Mouse (Mus musculus) embryonic facial prominence, embryonic 12.5 days (tissue): ENCODE results near the gene Haus7. TPM values are rescaled to one million over a fixed set of nuclear protein-coding genes. Genes with fewer than 3 reads are reported as not detected.
"Not testable (repeated sequence)": the region's sequence is repeated elsewhere in the genome, so short reads cannot be mapped to it uniquely, and the experiment has no call there.

Experiments used
- ATAC-seq: fragments of 200-750 bp; cut with Nextera tagmentation; 2 replicates; pipeline ENCODE4 v1.8.0; 2017; ENCODE audit not compliant: insufficient number of reproducible peaks, insufficient read depth, low FRiP score, low TSS enrichment
- H3K27ac ChIP-seq: fragments of 300-500 bp; sonication (generic); 2 replicates; pipeline ENCODE4 v1.5.1; 2016; ENCODE audit warnings: mild to moderate bottlenecking
- H3K27me3 ChIP-seq: fragments of 300-500 bp; sonication (generic); 2 replicates; pipeline ENCODE4 v1.6.1; 2016; ENCODE audit warnings: mild to moderate bottlenecking, moderate library complexity
- H3K36me3 ChIP-seq: fragments of 300-500 bp; sonication (generic); 2 replicates; pipeline ENCODE4 v1.6.1; 2016; ENCODE audit warnings: mild to moderate bottlenecking
- H3K4me1 ChIP-seq: fragments of 300-500 bp; sonication (generic); 2 replicates; pipeline ENCODE4 v1.6.1; 2016
- H3K4me2 ChIP-seq: fragments of 300-500 bp; sonication (generic); replicated peaks from 2 replicates; pipeline ENCODE4 v1.6.1; 2016; ENCODE audit warnings: mild to moderate bottlenecking, moderate library complexity
- H3K4me3 ChIP-seq: fragments of 300-500 bp; sonication (generic); 2 replicates; pipeline ENCODE4 v1.5.1; 2016; ENCODE audit warnings: mild to moderate bottlenecking
- H3K9ac ChIP-seq: fragments of 300-500 bp; sonication (generic); 2 replicates; pipeline ENCODE4 v1.6.1; 2016; ENCODE audit warnings: mild to moderate bottlenecking, moderate library complexity
- H3K9me3 ChIP-seq: fragments of 300-500 bp; sonication (generic); 2 replicates; pipeline ENCODE4 v1.6.1; 2016; ENCODE audit warnings: mild to moderate bottlenecking, moderate library complexity
- WGBS: fragments of 180-500 bp; shearing (Covaris S2); methylation state at CpG from one replicate; pipeline ENCODE4 v1.1.7; 2016; 5-methylcytosine and 5-hydroxymethylcytosine counted together
- polyA plus RNA-seq: library from polyadenylated mRNA; unstranded; fragments of >200 nt; fragmentation: Nextera tagmentation; extraction: Ambion mirVana; gene quantifications from 2 replicates; pipeline ENCODE4 v1.2.1, GENCODE M21; 2016

Haus7 gene
- 81.1 and 85.4 TPM in 2 replicates for polyA plus RNA-seq

- Histone ChIP-seq H3K9ac (peak within 1 kb of the TSS; percentile 50), H3K4me2 (peak within 1 kb of the TSS; percentile 56), H3K9me3 (no peaks in the 10 kb centered on the region), H3K4me3 (peak within 1 kb of the TSS; percentile 52), H3K36me3 (no peaks in the 10 kb centered on the region), H3K27ac (no peak within 1 kb of the TSS), H3K4me1 (0 out of 2 replicates have a peak, but pooled peaks cover 9% of the 10 kb centered on the region), H3K27me3 (no peaks in the 10 kb centered on the region)
- 17% methylated on average over 26 of the region's 26 CpGs for WGBS
- ATAC-seq = peak; percentile 100
Measured at GRCm38 (mm10) chrX:73458877-73459392, at the start of gene Haus7. TSS of gene Haus7 (minus strand) at chrX:73459044.

DNA sequence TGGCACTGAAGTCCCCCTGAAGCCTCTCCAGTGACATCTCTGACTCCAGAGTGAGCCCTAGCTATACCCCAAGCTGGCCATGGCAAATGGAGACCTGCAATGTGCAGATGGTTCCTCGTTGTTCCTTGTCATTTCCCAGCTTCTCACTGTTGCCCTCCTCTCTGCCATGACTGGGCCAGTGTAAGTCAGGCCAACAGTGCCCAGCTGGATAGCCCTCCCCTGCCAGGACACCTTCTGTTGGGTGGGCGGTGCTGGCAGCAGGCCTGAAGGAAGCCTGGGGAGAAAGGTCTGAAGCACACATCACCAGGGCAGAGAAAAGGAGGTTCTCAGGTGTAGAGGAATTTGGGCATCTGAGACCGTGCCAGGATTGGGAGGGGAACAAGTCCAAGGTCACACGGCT lies 47.7 kb upstream of the Haus7 start:
- WGBS = 71% methylated on average over 4 of the region's 4 CpGs
- no peak for ATAC-seq

GRCm38 (mm10) chrX:73505130-73505735 lies 46.4 kb upstream of the Haus7 start:
- no peak for ATAC-seq
- peaks cover 46% of the 10 kb centered on the region for H3K27me3 ChIP-seq

More for the DNA sequence above, 47.7 kb upstream of the Haus7 start:
- no peaks in the 10 kb centered on the region for H3K9me3 ChIP-seq
- no peaks in the 10 kb centered on the region for H3K36me3 ChIP-seq
- no peak overlapping the region for H3K4me3 ChIP-seq
- H3K4me1 ChIP-seq = no peaks in the 10 kb centered on the region
- no peak overlapping the region for H3K27ac ChIP-seq
- peaks cover 41% of the 10 kb centered on the region for H3K27me3 ChIP-seq
- H3K9ac ChIP-seq = no peak overlapping the region
- no peak overlapping the region for H3K4me2 ChIP-seq

GRCm38 (mm10) chrX:73496746-73497145 lies 37.9 kb upstream of the Haus7 start:
- Histone ChIP-seq H3K4me1 (no peaks in the 10 kb centered on the region), H3K27ac (no peak overlapping the region), H3K9me3 (no peaks in the 10 kb centered on the region), H3K27me3 (peaks cover 7% of the 10 kb centered on the region), H3K4me2 (no peak overlapping the region), H3K9ac (no peak overlapping the region), H3K36me3 (no peaks in the 10 kb centered on the region), H3K4me3 (no peak overlapping the region)
- 90% methylated on average over 4 of the region's 4 CpGs for WGBS
- no peak for ATAC-seq

More at GRCm38 (mm10) chrX:73505130-73505735, 46.4 kb upstream of the Haus7 start:
- Histone ChIP-seq H3K9ac (no peak overlapping the region), H3K36me3 (no peaks in the 10 kb centered on the region), H3K4me3 (no peak overlapping the region), H3K4me1 (no peaks in the 10 kb centered on the region), H3K4me2 (no peak overlapping the region), H3K9me3 (no peaks in the 10 kb centered on the region), H3K27ac (no peak overlapping the region)
- 66% methylated on average over 5 of the region's 5 CpGs for WGBS

DNA sequence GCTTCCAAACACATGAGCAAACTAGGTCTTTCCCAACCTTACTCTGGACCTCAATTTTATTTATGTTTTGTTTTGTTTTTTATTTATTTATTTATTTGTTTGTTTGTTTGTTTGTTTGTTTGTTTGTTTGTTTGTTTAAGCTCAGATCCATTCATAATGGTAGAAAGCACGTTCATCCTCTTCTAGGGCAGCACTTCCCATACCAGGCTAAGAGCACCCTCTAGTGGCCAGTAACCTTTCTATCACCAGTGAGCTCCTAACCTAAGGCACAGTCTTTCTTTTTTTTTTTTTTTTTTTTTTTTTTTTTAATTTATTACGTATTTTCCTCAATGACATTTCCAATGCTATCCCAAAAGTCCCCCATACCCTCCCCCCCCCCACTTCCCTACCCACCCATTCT lies 34.7 kb upstream of the Haus7 start:
- H3K27ac ChIP-seq, H3K9ac ChIP-seq, H3K4me1 ChIP-seq, ATAC-seq, H3K27me3 ChIP-seq, H3K4me2 ChIP-seq, H3K9me3 ChIP-seq, H3K4me3 ChIP-seq, H3K36me3 ChIP-seq: not testable (repeated sequence)
- WGBS = 4% methylated on average over 1 of the region's 2 CpGs

- Histone ChIP-seq H3K4me2 (no peak overlapping the region), H3K4me3 (no peak overlapping the region), H3K4me1 (0 out of 2 replicates have a peak, but pooled peaks cover 3% of the 10 kb centered on the region), H3K27ac (no peak overlapping the region), H3K36me3 (no peaks in the 10 kb centered on the region), H3K9ac (no peak overlapping the region), H3K27me3 (no peaks in the 10 kb centered on the region), H3K9me3 (no peaks in the 10 kb centered on the region)
- 79% methylated on average over 3 of the region's 3 CpGs for WGBS
- no peak for ATAC-seq
Measured at GRCm38 (mm10) chrX:73490804-73491203, 32.0 kb upstream of the Haus7 start.

DNA sequence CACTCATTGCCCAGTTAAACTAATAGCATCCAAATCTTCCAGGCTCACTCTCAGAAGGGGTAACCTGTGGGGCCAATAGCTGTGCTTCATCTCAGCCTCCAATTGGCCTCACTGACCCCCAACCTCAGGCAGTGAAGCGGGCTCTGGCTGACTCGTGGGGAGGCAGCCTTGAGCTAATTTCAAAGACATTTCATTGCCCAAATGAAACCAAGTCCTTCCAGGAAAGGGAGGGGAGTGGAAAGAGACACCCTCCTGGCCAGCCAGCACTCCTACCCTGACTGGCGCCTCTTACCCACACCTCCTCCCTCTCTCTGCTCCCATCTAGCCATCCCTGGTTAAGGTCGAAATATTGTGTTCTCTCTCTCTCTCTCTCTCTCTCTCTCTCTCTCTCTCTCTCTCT lies 31.3 kb upstream of the Haus7 start:
- ATAC-seq = no peak
- Histone ChIP-seq H3K27ac (no peak overlapping the region), H3K4me2 (no peak overlapping the region), H3K36me3 (no peaks in the 10 kb centered on the region), H3K9ac (no peak overlapping the region), H3K4me1 (0 out of 2 replicates have a peak, but pooled peaks cover 3% of the 10 kb centered on the region), H3K4me3 (no peak overlapping the region), H3K27me3 (no peaks in the 10 kb centered on the region; the same call in 1 of the 2 replicates), H3K9me3 (no peaks in the 10 kb centered on the region)
- 59% methylated on average over 4 of the region's 4 CpGs for WGBS

GRCm38 (mm10) chrX:73486920-73487319 lies 28.1 kb upstream of the Haus7 start:
- Histone ChIP-seq H3K36me3 (no peaks in the 10 kb centered on the region), H3K9ac (no peak overlapping the region), H3K9me3 (no peaks in the 10 kb centered on the region), H3K4me3 (no peak overlapping the region), H3K4me2 (no peak overlapping the region), H3K4me1 (peaks cover 6% of the 10 kb centered on the region; the same call in 1 of the 2 replicates), H3K27me3 (peaks cover 4% of the 10 kb centered on the region), H3K27ac (no peak overlapping the region)
- ATAC-seq = no peak
- WGBS = 82% methylated on average over 5 of the region's 5 CpGs

- Histone ChIP-seq H3K27me3 (peaks cover 4% of the 10 kb centered on the region), H3K4me2 (peak overlapping the region; percentile 56)
- WGBS = 84% methylated on average over 4 of the region's 4 CpGs
Measured at GRCm38 (mm10) chrX:73484870-73485269, 26.0 kb upstream of the Haus7 start.

DNA sequence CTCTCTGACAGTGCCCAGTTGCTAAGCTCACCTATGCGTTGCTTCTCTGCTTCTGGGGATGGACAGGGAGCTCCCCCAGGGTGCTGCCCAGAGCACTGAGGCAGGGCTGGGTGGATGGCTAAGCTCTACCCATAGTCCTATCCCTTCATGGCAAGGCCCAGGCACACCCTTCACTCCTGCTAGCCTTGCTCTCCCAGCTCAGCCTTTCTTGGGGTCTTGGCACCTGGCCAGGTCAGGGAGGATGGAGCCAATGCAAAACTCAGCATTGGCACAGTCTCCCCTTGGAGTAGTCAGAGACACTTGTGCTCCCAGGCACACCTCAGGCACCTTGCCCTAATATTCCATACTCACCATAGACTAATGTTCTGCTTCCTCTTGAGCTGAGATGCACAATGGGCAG lies 25.2 kb upstream of the Haus7 start:
- peak overlapping the region; percentile 57; the same call in 1 of the 2 replicates for H3K27ac ChIP-seq
- H3K4me1 ChIP-seq = peaks cover 3% of the 10 kb centered on the region; the same call in 1 of the 2 replicates
- peak overlapping the region; percentile 56 for H3K4me2 ChIP-seq
- no peaks in the 10 kb centered on the region for H3K36me3 ChIP-seq
- H3K27me3 ChIP-seq = peaks cover 4% of the 10 kb centered on the region
- WGBS = 56% methylated on average over 1 of the region's 1 CpGs
- no peak for ATAC-seq
- peak overlapping the region; percentile 52 for H3K9ac ChIP-seq
- H3K9me3 ChIP-seq = no peaks in the 10 kb centered on the region
- peak overlapping the region; percentile 39 for H3K4me3 ChIP-seq

More at GRCm38 (mm10) chrX:73484870-73485269, 26.0 kb upstream of the Haus7 start:
- Histone ChIP-seq H3K4me3 (peak overlapping the region; percentile 39; the same call in 1 of the 2 replicates), H3K4me1 (peaks cover 3% of the 10 kb centered on the region; the same call in 1 of the 2 replicates), H3K9ac (no peak overlapping the region), H3K27ac (no peak overlapping the region), H3K9me3 (no peaks in the 10 kb centered on the region), H3K36me3 (no peaks in the 10 kb centered on the region)
- ATAC-seq = no peak

GRCm38 (mm10) chrX:73483484-73483810 lies 24.6 kb upstream of the Haus7 start, which contains the start of gene Bgn:
TSS of gene Bgn (plus strand) at chrX:73483602.
- Histone ChIP-seq H3K4me2 (peak within 1 kb of the TSS; percentile 56), H3K9me3 (no peaks in the 10 kb centered on the region), H3K9ac (peak within 1 kb of the TSS; percentile 52), H3K27me3 (peaks cover 4% of the 10 kb centered on the region), H3K27ac (peak within 1 kb of the TSS; percentile 57; the same call in 1 of the 2 replicates), H3K36me3 (no peaks in the 10 kb centered on the region), H3K4me1 (peaks cover 3% of the 10 kb centered on the region; the same call in 1 of the 2 replicates), H3K4me3 (peak within 1 kb of the TSS; percentile 39)
- WGBS = 31% methylated on average over 9 of the region's 14 CpGs
- ATAC-seq = no peak
